Mouse (Mus musculus): ENCODE measurements around the gene Trub2.
"Not testable (repeated sequence)": the region's sequence is repeated elsewhere in the genome, so short reads cannot be mapped to it uniquely, and the experiment has no call there.

The Trub2 gene

DNA sequence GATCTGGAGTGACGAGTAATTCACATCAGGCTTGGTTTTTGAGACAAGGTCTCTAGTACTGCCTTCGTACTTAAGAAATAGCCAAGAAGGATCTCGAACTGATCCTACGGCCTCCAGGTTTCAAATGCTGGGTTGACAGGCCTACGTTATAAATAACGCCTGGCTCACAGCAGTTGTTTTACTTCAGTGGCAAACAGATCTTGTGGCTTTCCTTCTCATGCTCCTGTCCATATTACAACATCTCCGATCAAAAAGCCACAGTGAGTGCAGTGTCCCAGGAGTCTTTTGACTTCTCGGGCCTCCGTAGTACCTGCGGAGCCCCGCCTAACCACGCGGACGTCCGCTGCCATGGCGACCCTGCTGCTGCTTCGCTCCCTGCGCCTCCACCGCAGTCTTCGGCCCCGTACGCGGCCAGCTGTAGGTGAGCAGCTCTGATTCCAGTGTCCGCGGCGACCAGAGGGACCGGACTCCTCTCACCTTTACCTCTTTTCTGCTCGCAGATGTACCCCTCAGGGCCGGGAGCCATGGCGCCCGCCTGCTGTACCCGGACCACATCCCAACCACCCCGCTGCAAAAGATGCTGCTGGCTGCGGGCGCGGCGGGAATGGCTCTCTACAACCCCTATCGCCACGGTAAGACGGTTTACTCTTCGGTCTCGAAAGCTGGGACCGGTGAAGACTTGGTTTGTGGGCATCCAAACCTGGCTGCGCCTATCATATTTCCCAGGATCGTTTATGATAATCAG lies at the start of gene Trub2:
Trub2 (minus strand) TSS at position 566 of the 745 bp plus-strand sequence.
- peak; percentile 90 to 93 for DNase-seq (ENCODE audit: low spot score in 2 of 2)

- DNase-seq (ENCODE audit: low spot score in 2 of 2), result no peak
Measured at GRCm38 (mm10) chr2:29835391-29835899, 47.1 kb upstream of the Trub2 start.

DNA sequence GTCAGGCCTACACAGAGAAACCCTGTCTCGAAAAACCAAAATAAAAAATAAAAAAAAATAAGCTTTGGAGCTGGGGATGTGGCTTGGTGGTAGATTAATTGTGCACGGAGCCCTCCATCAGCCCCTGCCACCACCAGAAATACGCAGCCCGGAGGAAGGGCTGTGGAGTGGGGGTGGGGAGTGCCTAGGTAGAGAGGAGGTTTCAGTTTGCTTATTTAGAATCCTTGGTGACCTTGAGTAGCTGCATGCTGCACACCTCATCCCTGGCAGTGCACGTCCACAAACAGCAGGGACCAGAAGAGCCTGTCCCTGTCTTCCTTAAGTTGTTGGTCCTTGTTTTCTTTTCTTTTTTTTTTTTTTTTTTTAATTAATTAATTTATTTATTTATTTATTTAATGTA lies 45.5 kb upstream of the Trub2 start:
- DNase-seq (ENCODE audit: low spot score in 2 of 2), result no peak

- DNase-seq (ENCODE audit: low spot score in 2 of 2), result no peak
Measured at GRCm38 (mm10) chr2:29831106-29831505, 42.8 kb upstream of the Trub2 start.

GRCm38 (mm10) chr2:29827709-29828024 lies 39.4 kb upstream of the Trub2 start:
- DNase-seq (ENCODE audit: low spot score in 2 of 2), result no peak

DNA sequence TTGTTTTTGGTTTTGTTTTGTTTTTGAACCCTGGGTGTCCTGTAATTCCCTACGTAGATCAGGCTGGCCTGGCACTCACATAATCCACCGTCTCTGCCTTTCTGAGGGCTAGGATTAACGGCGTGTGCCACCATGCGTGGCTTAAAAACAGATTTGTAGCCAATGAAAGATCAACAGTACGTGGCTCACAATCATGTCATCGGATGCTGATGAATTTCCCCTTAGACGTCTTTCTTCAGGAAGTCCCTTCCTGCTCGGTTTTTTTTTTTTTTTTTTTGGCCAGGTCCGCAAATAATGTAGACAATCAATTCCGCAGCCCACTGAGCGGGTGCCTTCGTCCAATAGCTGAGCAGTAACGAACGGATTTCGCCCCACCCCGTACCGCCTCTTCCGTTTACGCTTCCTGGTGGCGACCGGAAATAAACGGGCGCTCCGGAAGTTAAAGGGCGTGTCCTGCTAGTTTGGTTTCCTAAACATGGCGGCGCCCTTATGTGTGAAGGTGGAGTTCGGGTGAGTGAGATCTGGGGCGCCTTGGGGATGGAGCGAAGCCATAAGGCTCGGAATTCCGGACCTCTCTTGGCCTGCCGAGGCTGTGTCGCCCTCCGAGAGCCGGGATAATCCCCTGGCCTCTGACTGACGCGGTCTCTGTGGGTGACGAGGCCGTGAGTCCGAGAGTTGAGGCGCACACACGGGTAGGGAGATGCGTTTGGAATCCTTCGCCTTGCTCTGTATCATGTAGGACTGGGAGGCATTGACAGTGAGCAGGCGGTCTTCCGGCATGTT lies 38.8 kb upstream of the Trub2 start:
- DNase-seq (ENCODE audit: low spot score in 2 of 2), result peak; percentile 93 to 97

- no peak for DNase-seq (ENCODE audit: low spot score in 2 of 2)
Measured at GRCm38 (mm10) chr2:29826318-29826925, 38.1 kb upstream of the Trub2 start.

DNA sequence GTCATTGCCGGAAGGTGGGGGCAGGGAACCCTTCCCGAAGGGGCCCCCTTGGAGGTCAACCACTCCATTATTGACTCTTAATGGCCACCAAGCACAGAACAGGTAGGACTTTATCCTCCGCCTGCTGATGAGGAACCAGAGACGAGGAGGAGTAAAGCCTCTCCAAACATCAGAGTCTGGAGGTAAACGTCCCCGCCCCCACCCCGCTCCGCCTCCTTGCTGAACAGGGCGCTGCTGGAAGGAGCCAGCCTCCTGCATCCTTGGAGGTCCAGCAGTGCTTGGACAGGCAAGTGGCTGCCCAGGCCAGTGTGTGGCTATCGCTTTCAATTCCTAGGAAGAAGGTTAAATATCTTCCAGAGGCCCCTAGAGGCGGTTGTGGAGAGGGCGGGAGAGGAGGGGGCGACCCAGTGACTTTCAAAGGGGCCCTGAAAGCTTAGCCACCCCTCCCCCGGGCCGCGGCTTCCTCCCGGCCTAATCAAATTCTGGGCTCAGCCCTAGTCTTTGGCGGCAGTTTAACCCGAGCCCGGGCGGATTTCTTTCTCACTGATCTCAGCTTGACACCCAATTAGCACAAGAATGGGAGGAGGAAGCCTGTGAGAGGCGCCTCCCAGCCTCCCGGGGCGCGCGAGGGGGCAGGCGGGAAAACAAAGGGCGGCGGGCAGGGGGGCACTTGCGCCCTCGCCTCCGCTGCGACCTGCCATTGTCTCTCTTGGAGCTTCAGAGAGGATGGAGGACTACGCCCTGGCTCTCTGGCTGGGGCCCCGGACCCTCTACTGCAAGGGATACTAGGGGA lies 31.9 kb upstream of the Trub2 start, which contains the start of gene Urm1:
Urm1 (plus strand) TSS at position 51 of the 793 bp plus-strand sequence.
- peak in 1 of 2 experiments; percentile 66 for DNase-seq (ENCODE audit: low spot score in 2 of 2)

- no peak for DNase-seq (ENCODE audit: low spot score in 2 of 2)
Measured at GRCm38 (mm10) chr2:29819363-29819762, 31.1 kb upstream of the Trub2 start.

- peak; percentile 91 to 94 for DNase-seq (ENCODE audit: low spot score in 2 of 2)
Measured at GRCm38 (mm10) chr2:29817426-29818232, 29.3 kb upstream of the Trub2 start.

DNA sequence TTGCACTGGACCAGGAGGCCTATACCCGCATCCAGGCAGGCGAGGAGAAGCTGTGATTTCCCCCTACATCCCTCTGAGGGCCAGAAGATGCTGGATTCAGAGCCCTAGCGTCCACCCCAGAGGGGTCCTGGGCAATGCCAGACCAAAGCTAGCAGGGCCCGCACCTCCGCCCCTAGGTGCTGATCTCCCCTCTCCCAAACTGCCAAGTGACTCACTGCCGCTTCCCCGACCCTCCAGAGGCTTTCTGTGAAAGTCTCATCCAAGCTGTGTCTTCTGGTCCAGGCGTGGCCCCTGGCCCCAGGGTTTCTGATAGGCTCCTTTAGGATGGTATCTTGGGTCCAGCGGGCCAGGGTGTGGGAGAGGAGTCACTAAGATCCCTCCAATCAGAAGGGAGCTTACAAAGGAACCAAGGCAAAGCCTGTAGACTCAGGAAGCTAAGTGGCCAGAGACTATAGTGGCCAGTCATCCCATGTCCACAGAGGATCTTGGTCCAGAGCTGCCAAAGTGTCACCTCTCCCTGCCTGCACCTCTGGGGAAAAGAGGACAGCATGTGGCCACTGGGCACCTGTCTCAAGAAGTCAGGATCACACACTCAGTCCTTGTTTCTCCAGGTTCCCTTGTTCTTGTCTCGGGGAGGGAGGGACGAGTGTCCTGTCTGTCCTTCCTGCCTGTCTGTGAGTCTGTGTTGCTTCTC lies 27.5 kb upstream of the Trub2 start:
- DNase-seq (ENCODE audit: low spot score in 2 of 2), result no peak

- DNase-seq (ENCODE audit: low spot score in 2 of 2), result no peak
Measured at GRCm38 (mm10) chr2:29803400-29803831, 15.1 kb upstream of the Trub2 start.

GRCm38 (mm10) chr2:29802827-29803201 lies 14.5 kb upstream of the Trub2 start:
- no peak for DNase-seq (ENCODE audit: low spot score in 2 of 2)

- peak; percentile 96 to 97 for DNase-seq (ENCODE audit: low spot score in 2 of 2)
Measured at GRCm38 (mm10) chr2:29802075-29802826, 13.9 kb upstream of the Trub2 start, which contains the start of gene Slc27a4. TSS of gene Slc27a4 (plus strand) at chr2:29802634.

- DNase-seq (ENCODE audit: low spot score in 2 of 2), result no peak
Measured at GRCm38 (mm10) chr2:29792772-29793487, 4.6 kb upstream of the Trub2 start.

- DNase-seq (ENCODE audit: low spot score in 2 of 2), result peak; percentile 88 to 95
Measured at GRCm38 (mm10) chr2:29787104-29787917, 991 bp downstream of the Trub2 start, which contains the start of gene Coq4. TSS of gene Coq4 (plus strand) at chr2:29787493.

GRCm38 (mm10) chr2:29784290-29784689 lies 4.0 kb downstream of the Trub2 start:
- DNase-seq (ENCODE audit: low spot score in 2 of 2), result no peak

DNA sequence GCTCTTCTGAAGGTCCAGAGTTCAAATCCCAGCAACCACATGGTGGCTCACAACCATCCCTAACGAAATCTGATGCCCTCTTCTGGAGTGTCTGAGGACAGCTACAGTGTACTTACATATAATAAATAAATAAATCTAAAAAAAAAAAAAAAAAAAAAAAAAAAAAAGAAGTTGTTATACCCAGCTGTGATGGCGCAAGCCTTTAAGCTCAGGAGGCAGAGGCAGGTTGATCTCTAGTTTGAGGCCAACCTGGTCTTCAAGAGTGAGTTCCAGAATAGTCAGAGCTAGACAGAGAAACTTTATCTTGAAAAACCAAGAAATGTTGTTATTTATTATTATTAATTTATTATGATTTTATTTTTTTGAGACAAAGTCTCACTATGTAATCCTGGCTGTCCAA lies 7.0 kb downstream of the Trub2 start:
- DNase-seq (ENCODE audit: low spot score in 2 of 2), result not testable (repeated sequence)
